Comparison of ENCODE assay signal across 9 mouse cellular contexts in the genomic region with DNA sequence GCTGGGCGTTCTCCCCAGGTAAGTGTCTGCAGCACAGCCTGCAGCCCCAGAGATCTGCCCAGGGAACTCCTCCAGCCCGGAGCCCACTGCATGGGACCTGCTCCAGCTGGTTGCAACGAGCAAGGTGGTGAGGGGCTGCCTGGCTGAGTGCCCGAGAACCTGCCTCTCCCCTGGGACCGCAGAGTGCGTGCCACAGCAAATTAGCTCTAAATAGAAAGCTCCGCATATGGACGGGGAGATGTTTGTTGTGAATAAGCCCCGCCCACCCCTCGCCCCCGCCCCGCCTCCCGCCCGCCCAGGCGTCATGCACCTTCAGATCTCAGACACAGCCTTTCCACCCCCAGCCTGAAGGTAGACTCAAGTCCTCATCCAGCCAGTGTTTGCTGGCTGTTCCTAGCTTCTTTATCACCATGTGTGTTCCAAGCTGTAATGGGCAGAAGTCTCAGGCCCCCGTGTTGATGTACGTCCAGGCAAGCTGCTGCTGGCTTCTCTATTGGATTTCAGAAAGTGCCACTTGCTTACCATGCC.
DNase-seq lines count a peak whose midpoint lies in the region; ATAC-seq and TF ChIP-seq lines count a peak whose summit lies in the region.
"Had no signal": no experiment of that assay in that cellular context is flagged by ENCODE, and none has a peak within 500 bp of the region (broad histone marks: within the 10 kb centered on the region; RNA-seq: fewer than 3 reads in every experiment).

No protein-coding gene starts in this region.

- H3K27ac ChIP-seq in heart, embryonic 10.5 days: no peak overlapping the region
- H3K27ac ChIP-seq in ES-Bruce4 (ENCODE audit: insufficient read depth, low read length): no peak overlapping the region
- no peak overlapping the region for H3K27ac ChIP-seq in forebrain, embryonic 11.5 days (ENCODE audit: low read depth, low read length)
- no peak overlapping the region for H3K27ac ChIP-seq in limb, embryonic 13.5 days
- H3K27ac ChIP-seq: heart, adult 2 months had no signal

- ATAC-seq in forebrain, embryonic 11.5 days (replicated peaks; ENCODE audit: low FRiP score): peak; percentile 58; the same call in 1 of the 2 replicates
- no peak for ATAC-seq in limb, embryonic 13.5 days (ENCODE audit: low FRiP score, low read depth)

- peak overlapping the region; percentile 40 for H3K4me2 ChIP-seq in forebrain, embryonic 11.5 days (ENCODE audit: low read depth, low read length, severe bottlenecking)
- H3K4me2 ChIP-seq in limb, embryonic 13.5 days (replicated peaks): peak overlapping the region; percentile 31

- TF ChIP-seq CTCF in ES-Bruce4 (IDR thresholded peaks at IDR 0.05; ENCODE audit: low read depth, low read length): no peak

- H3K36me3 ChIP-seq in heart, embryonic 10.5 days: no peaks in the 10 kb centered on the region
- no peaks in the 10 kb centered on the region for H3K36me3 ChIP-seq in ES-Bruce4 (ENCODE audit: control insufficient read depth, insufficient read depth, low read length, poor library complexity, severe bottlenecking)
- no peaks in the 10 kb centered on the region for H3K36me3 ChIP-seq in forebrain, embryonic 11.5 days (ENCODE audit: control insufficient read depth, insufficient read depth, low read length)
- no peaks in the 10 kb centered on the region for H3K36me3 ChIP-seq in limb, embryonic 13.5 days

- peaks cover 19% of the 10 kb centered on the region for H3K4me1 ChIP-seq in heart, embryonic 10.5 days
- peaks cover 4% of the 10 kb centered on the region for H3K4me1 ChIP-seq in ES-Bruce4 (ENCODE audit: control insufficient read depth, insufficient read depth, low read length)
- peaks cover 12% of the 10 kb centered on the region for H3K4me1 ChIP-seq in forebrain, embryonic 11.5 days (replicated peaks; ENCODE audit: control insufficient read depth, insufficient read depth, low read length)
- peaks cover 12% of the 10 kb centered on the region for H3K4me1 ChIP-seq in limb, embryonic 13.5 days

- H3K9me3 ChIP-seq in heart, embryonic 10.5 days: no peaks in the 10 kb centered on the region
- H3K9me3 ChIP-seq in ES-Bruce4 (replicated peaks; ENCODE audit: control insufficient read depth, insufficient read depth, low read length, poor library complexity, severe bottlenecking): no peaks in the 10 kb centered on the region
- no peaks in the 10 kb centered on the region for H3K9me3 ChIP-seq in forebrain, embryonic 11.5 days (ENCODE audit: control insufficient read depth, low read length)
- H3K9me3 ChIP-seq in limb, embryonic 13.5 days: no peaks in the 10 kb centered on the region

- peak overlapping the region; percentile 44 for H3K4me3 ChIP-seq in heart, embryonic 10.5 days
- H3K4me3 ChIP-seq in ES-Bruce4 (ENCODE audit: low read depth, low read length): peak overlapping the region; percentile 47
- peak overlapping the region; percentile 5; the same call in 1 of the 2 replicates for H3K4me3 ChIP-seq in forebrain, embryonic 11.5 days (ENCODE audit: low read depth, low read length)
- no peak overlapping the region for H3K4me3 ChIP-seq in limb, embryonic 13.5 days
- H3K4me3 ChIP-seq: heart, adult 2 months had no signal

- no peak for TF ChIP-seq POLR2A in ES-Bruce4 (IDR thresholded peaks at IDR 0.05; ENCODE audit: insufficient read depth, low read length)

- TF ChIP-seq EP300 in ES-Bruce4 (IDR thresholded peaks at IDR 0.05; ENCODE audit: insufficient read depth, low read depth, low read length): no peak

- under 1% methylated on average over 17 of the region's 17 CpGs for WGBS in heart, embryonic 10.5 days
- WGBS in forebrain, embryonic 11.5 days: under 1% methylated on average over 17 of the region's 17 CpGs
- WGBS in limb, embryonic 13.5 days: under 1% methylated on average over 17 of the region's 17 CpGs

- H3K27me3 ChIP-seq in heart, embryonic 10.5 days (ENCODE audit: insufficient read depth, poor library complexity, severe bottlenecking): peaks cover 32% of the 10 kb centered on the region
- no peaks in the 10 kb centered on the region for H3K27me3 ChIP-seq in ES-Bruce4 (ENCODE audit: control insufficient read depth, insufficient read depth, low read length, poor library complexity, severe bottlenecking)
- peaks cover 5% of the 10 kb centered on the region; the same call in 1 of the 2 replicates for H3K27me3 ChIP-seq in forebrain, embryonic 11.5 days (ENCODE audit: control insufficient read depth, insufficient read depth, low read length)
- peaks cover 23% of the 10 kb centered on the region for H3K27me3 ChIP-seq in limb, embryonic 13.5 days

- no peak overlapping the region for H3K9ac ChIP-seq in ES-Bruce4 (ENCODE audit: low read depth, poor library complexity, severe bottlenecking)
- H3K9ac ChIP-seq in forebrain, embryonic 11.5 days (ENCODE audit: low read length): no peak overlapping the region
- H3K9ac ChIP-seq in limb, embryonic 13.5 days: no peak overlapping the region

- no peak for DNase-seq in heart, embryonic 10.5 days (ENCODE audit: low spot score)
- no peak for DNase-seq in heart, adult 8-10 months (ENCODE audit: low spot score)
- DNase-seq in forebrain, embryonic 11.5 days (ENCODE audit: low spot score): peak; percentile 66
- no peak for DNase-seq in thymus, postnatal 4 days
- no peak for DNase-seq in right cerebral cortex, postnatal 10 days (ENCODE audit: low spot score in 2 of 2)
- DNase-seq in frontal cortex, postnatal 36 days (ENCODE audit: low spot score in 2 of 2): no peak
- DNase-seq: heart, adult 2 months had no signal
